Mouse (Mus musculus): Measurements from ENCODE around the gene Syt3. TPM values are rescaled to one million over a fixed set of nuclear protein-coding genes. Genes with fewer than 3 reads are reported as not detected.

The Syt3 gene
- under 1 TPM; 0.23 to 0.55 TPM for polyA plus RNA-seq (2017; shearing (Covaris generic))

GRCm38 (mm10) chr7:44383980-44384715, at the start of gene Syt3:
Gene Syt3, plus strand, starts transcription at chr7:44384102.

GRCm38 (mm10) chr7:44385720-44386119, 1.8 kb downstream of the Syt3 start, which contains the start of gene 1700008O03Rik:
Gene 1700008O03Rik, minus strand, starts transcription at chr7:44385820.

GRCm38 (mm10) chr7:44428968-44429521, 45.1 kb downstream of the Syt3 start, which contains the start of gene Lrrc4b:
Gene Lrrc4b, plus strand, starts transcription at chr7:44429018.

Other genes starting within 250 kb of the Syt3 start
- gene Klk1b16, start 247.3 kb upstream of the Syt3 start, polyA plus RNA-seq (2017; shearing (Covaris generic)) = not detected
- under 1 TPM in 1 of 2 experiments, not detected in 1; 0.84 TPM for gene Klk1b24, start 195.9 kb upstream of the Syt3 start, polyA plus RNA-seq (2017; shearing (Covaris generic))
- not detected for gene Klk1b3, start 185.9 kb upstream of the Syt3 start, polyA plus RNA-seq (2017; shearing (Covaris generic))
- gene Klk1b4, start 176.7 kb upstream of the Syt3 start, polyA plus RNA-seq (2017; shearing (Covaris generic)) = under 1 TPM in 1 of 2 experiments, not detected in 1; 0.59 TPM
- gene Klk1b5, start 168.2 kb upstream of the Syt3 start, polyA plus RNA-seq (2017; shearing (Covaris generic)) = not detected
- under 1 TPM in 1 of 2 experiments, not detected in 1; 0.65 TPM for gene Klk1, start 158.7 kb upstream of the Syt3 start, polyA plus RNA-seq (2017; shearing (Covaris generic))
- 1 to 10 TPM in 1 of 2 experiments, not detected in 1; 2.8 TPM for gene Gm36864, start 147.9 kb upstream of the Syt3 start, polyA plus RNA-seq (2017; shearing (Covaris generic))
- 1 to 10 TPM; 1.5 to 4.0 TPM for gene 1700028J19Rik, start 137.4 kb upstream of the Syt3 start, polyA plus RNA-seq (2017; shearing (Covaris generic))
- gene 2410002F23Rik, start 137.4 kb upstream of the Syt3 start, polyA plus RNA-seq (2017; shearing (Covaris generic)) = 100 to 1,000 TPM; 133 to 173 TPM
- 1 to 10 TPM in 1 of 2 experiments, under 1 TPM in 1; 0.18 to 1.3 TPM for gene Acp4, start 126.7 kb upstream of the Syt3 start, polyA plus RNA-seq (2017; shearing (Covaris generic))
- gene Gm15517, start 122.7 kb upstream of the Syt3 start, polyA plus RNA-seq (2017; shearing (Covaris generic)) = not detected
- under 1 TPM; 0.31 to 0.95 TPM for gene Clec11a, start 77.2 kb upstream of the Syt3 start, polyA plus RNA-seq (2017; shearing (Covaris generic))
- gene Shank1, start 73.8 kb upstream of the Syt3 start, polyA plus RNA-seq (2017; shearing (Covaris generic)) = under 1 TPM; 0.10 to 0.24 TPM
- under 1 TPM; 0.47 to 0.69 TPM for gene 1700008O03Rik, start 1.7 kb downstream of the Syt3 start, polyA plus RNA-seq (2017; shearing (Covaris generic))
- under 1 TPM; 0.18 to 0.64 TPM for gene Lrrc4b, start 44.9 kb downstream of the Syt3 start, polyA plus RNA-seq (2017; shearing (Covaris generic))
- 1 to 10 TPM in 1 of 2 experiments, not detected in 1; 1.2 TPM for gene Aspdh, start 81.3 kb downstream of the Syt3 start, polyA plus RNA-seq (2017; shearing (Covaris generic))
- 100 to 1,000 TPM in 1 of 2 experiments, 10 to 100 TPM in 1; 94.8 to 118 TPM for gene Josd2, start 83.9 kb downstream of the Syt3 start, polyA plus RNA-seq (2017; shearing (Covaris generic))
- gene Emc10, start 112.4 kb downstream of the Syt3 start, polyA plus RNA-seq (2017; shearing (Covaris generic)) = 100 to 1,000 TPM; 151 to 196 TPM
- gene Fam71e1, start 112.5 kb downstream of the Syt3 start, polyA plus RNA-seq (2017; shearing (Covaris generic)) = 1 to 10 TPM; 3.0 to 7.2 TPM
- not detected for gene Mybpc2, start 140.6 kb downstream of the Syt3 start, polyA plus RNA-seq (2017; shearing (Covaris generic))
- 1 to 10 TPM; 2.6 to 6.3 TPM for gene Spib, start 148.0 kb downstream of the Syt3 start, polyA plus RNA-seq (2017; shearing (Covaris generic))
- 10 to 100 TPM; 46.3 to 81.8 TPM for gene Pold1, start 164.7 kb downstream of the Syt3 start, polyA plus RNA-seq (2017; shearing (Covaris generic))
- 100 to 1,000 TPM; 132 to 172 TPM for gene Nr1h2, start 169.8 kb downstream of the Syt3 start, polyA plus RNA-seq (2017; shearing (Covaris generic))
- 1 to 10 TPM; 3.9 to 9.7 TPM for gene Napsa, start 188.3 kb downstream of the Syt3 start, polyA plus RNA-seq (2017; shearing (Covaris generic))
- gene Kcnc3, start 206.6 kb downstream of the Syt3 start, polyA plus RNA-seq (2017; shearing (Covaris generic)) = under 1 TPM; 0.17 to 0.44 TPM